Mouse (Mus musculus): ENCODE measurements at regions not wholly inside any gene's neighbourhood (a gene's known extent, or its start where the extent isn't known, plus 50 kb on each side); places are given as distances from the start of the nearest gene placed in this dataset.

GRCm38 (mm10) chr10:17547986-17548385 is 175.0 kb upstream of the Cited2 start:
- DNase-seq = no peak
- Histone ChIP-seq H3K4me3 (ENCODE audit: insufficient read depth, low read depth, low read length) (no peak overlapping the region), H3K27ac (ENCODE audit: insufficient read depth, low read depth, low read length) (no peak overlapping the region; the same call in 1 of the 2 replicates), H3K27me3 (replicated peaks; ENCODE audit: control insufficient read depth, insufficient read depth, low read length) (no peaks in the 10 kb centered on the region; the same call in 1 of the 2 replicates), H3K36me3 (ENCODE audit: control insufficient read depth, insufficient read depth, low read length) (no peaks in the 10 kb centered on the region), H3K4me1 (ENCODE audit: control insufficient read depth, insufficient read depth, low read length) (peaks cover 12% of the 10 kb centered on the region)
- no peak for TF ChIP-seq POLR2A (IDR thresholded peaks at IDR 0.05; ENCODE audit: low read depth, low read length)
- TF ChIP-seq CTCF (conservative IDR thresholded peaks at IDR 0.05; ENCODE audit: insufficient read depth, insufficient read length, low read depth, low read length) = no peak
- 94% methylated on average over 3 of the region's 3 CpGs for WGBS

- peak overlapping the region; percentile 56 for H3K27ac ChIP-seq (ENCODE audit: insufficient read depth, low read depth, low read length)
- TF ChIP-seq POLR2A (IDR thresholded peaks at IDR 0.05; ENCODE audit: low read depth, low read length) (no peak), CTCF (conservative IDR thresholded peaks at IDR 0.05; ENCODE audit: insufficient read depth, insufficient read length, low read depth, low read length) (no peak)
- H3K4me3 ChIP-seq (ENCODE audit: insufficient read depth, low read depth, low read length) = no peak overlapping the region
- WGBS = 58% methylated on average over 14 of the region's 14 CpGs
- no peaks in the 10 kb centered on the region for H3K36me3 ChIP-seq (ENCODE audit: control insufficient read depth, insufficient read depth, low read length)
- H3K4me1 ChIP-seq (ENCODE audit: control insufficient read depth, insufficient read depth, low read length) = peaks cover 12% of the 10 kb centered on the region
- DNase-seq = peak; percentile 57
- no peaks in the 10 kb centered on the region; the same call in 1 of the 2 replicates for H3K27me3 ChIP-seq (replicated peaks; ENCODE audit: control insufficient read depth, insufficient read depth, low read length)
Observed at GRCm38 (mm10) chr10:17548629-17549580, 174.1 kb upstream of the Cited2 start.

- TF ChIP-seq POLR2A (IDR thresholded peaks at IDR 0.05; ENCODE audit: low read depth, low read length) = no peak
- TF ChIP-seq CTCF (conservative IDR thresholded peaks at IDR 0.05; ENCODE audit: insufficient read depth, insufficient read length, low read depth, low read length) = no peak
- Histone ChIP-seq H3K27me3 (replicated peaks; ENCODE audit: control insufficient read depth, insufficient read depth, low read length) (no peaks in the 10 kb centered on the region; the same call in 1 of the 2 replicates), H3K36me3 (ENCODE audit: control insufficient read depth, insufficient read depth, low read length) (no peaks in the 10 kb centered on the region), H3K4me1 (ENCODE audit: control insufficient read depth, insufficient read depth, low read length) (peaks cover 12% of the 10 kb centered on the region), H3K27ac (ENCODE audit: insufficient read depth, low read depth, low read length) (peak overlapping the region; percentile 94), H3K4me3 (ENCODE audit: insufficient read depth, low read depth, low read length) (no peak overlapping the region)
- peak; percentile 65 for DNase-seq
- 50% methylated on average over 6 of the region's 6 CpGs for WGBS
Observed at GRCm38 (mm10) chr10:17549711-17550637, 173.0 kb upstream of the Cited2 start.

- no peak for DNase-seq
- Histone ChIP-seq H3K4me3 (ENCODE audit: insufficient read depth, low read depth, low read length) (no peak overlapping the region), H3K27me3 (replicated peaks; ENCODE audit: control insufficient read depth, insufficient read depth, low read length) (no peaks in the 10 kb centered on the region; the same call in 1 of the 2 replicates), H3K36me3 (ENCODE audit: control insufficient read depth, insufficient read depth, low read length) (no peaks in the 10 kb centered on the region), H3K27ac (ENCODE audit: insufficient read depth, low read depth, low read length) (peak overlapping the region; percentile 56; the same call in 1 of the 2 replicates), H3K4me1 (ENCODE audit: control insufficient read depth, insufficient read depth, low read length) (peaks cover 12% of the 10 kb centered on the region)
- no peak for TF ChIP-seq POLR2A (IDR thresholded peaks at IDR 0.05; ENCODE audit: low read depth, low read length)
- WGBS = 77% methylated on average over 6 of the region's 6 CpGs
Observed at GRCm38 (mm10) chr10:17550638-17551013, 172.4 kb upstream of the Cited2 start.

- TF ChIP-seq POLR2A (IDR thresholded peaks at IDR 0.05; ENCODE audit: low read depth, low read length) = no peak
- no peak for TF ChIP-seq CTCF (conservative IDR thresholded peaks at IDR 0.05; ENCODE audit: insufficient read depth, insufficient read length, low read depth, low read length)
- WGBS = 70% methylated on average over 6 of the region's 6 CpGs
Observed at GRCm38 (mm10) chr10:17551869-17552268, 171.1 kb upstream of the Cited2 start.

GRCm38 (mm10) chr10:17552277-17552676 is 170.7 kb upstream of the Cited2 start:
- no peak for DNase-seq
- no peaks in the 10 kb centered on the region for H3K36me3 ChIP-seq (ENCODE audit: control insufficient read depth, insufficient read depth, low read length)
- H3K4me3 ChIP-seq (ENCODE audit: insufficient read depth, low read depth, low read length) = no peak overlapping the region
- no peaks in the 10 kb centered on the region; the same call in 1 of the 2 replicates for H3K27me3 ChIP-seq (replicated peaks; ENCODE audit: control insufficient read depth, insufficient read depth, low read length)
- peaks cover 12% of the 10 kb centered on the region for H3K4me1 ChIP-seq (ENCODE audit: control insufficient read depth, insufficient read depth, low read length)
- TF ChIP-seq CTCF (conservative IDR thresholded peaks at IDR 0.05; ENCODE audit: insufficient read depth, insufficient read length, low read depth, low read length) (no peak), POLR2A (IDR thresholded peaks at IDR 0.05; ENCODE audit: low read depth, low read length) (no peak)
- 0 out of 2 replicates have a peak overlapping the region, but pooled peaks have one; percentile 35 for H3K27ac ChIP-seq (ENCODE audit: insufficient read depth, low read depth, low read length)

More at GRCm38 (mm10) chr10:17551869-17552268, 171.1 kb upstream of the Cited2 start:
- Histone ChIP-seq H3K27me3 (replicated peaks; ENCODE audit: control insufficient read depth, insufficient read depth, low read length) (no peaks in the 10 kb centered on the region; the same call in 1 of the 2 replicates), H3K4me1 (ENCODE audit: control insufficient read depth, insufficient read depth, low read length) (peaks cover 12% of the 10 kb centered on the region), H3K27ac (ENCODE audit: insufficient read depth, low read depth, low read length) (peak overlapping the region; percentile 35; the same call in 1 of the 2 replicates), H3K36me3 (ENCODE audit: control insufficient read depth, insufficient read depth, low read length) (no peaks in the 10 kb centered on the region), H3K4me3 (ENCODE audit: insufficient read depth, low read depth, low read length) (no peak overlapping the region)
- DNase-seq = no peak

All from kidney, adult 2 months (tissue).